Mouse (Mus musculus) Patski (cell line): ENCODE data around the gene Gm11549. TPM values are rescaled to one million over a fixed set of nuclear protein-coding genes. Genes with fewer than 3 reads are reported as not detected.
A peak's percentile ranks its signal among the peaks of the same experiment; 100 is the strongest.

ENCODE experiments used
- ATAC-seq: fragments of 100-300 bp; one replicate; pipeline ENCODE4 v1.8.0; 2021
- CTCF ChIA-PET: fragments of 350-600 bp; sonication (Branson Sonifier 250); formaldehyde crosslinking; loops from one replicate; lab custom pipeline; 2022; ENCODE audit warnings: inconsistent platforms; lab: Charles Lee
- POLR2A ChIA-PET: fragments of 350-600 bp; sonication (Branson Sonifier 250); formaldehyde crosslinking; loops from one replicate; lab custom pipeline; 2022; ENCODE audit warnings: antibody characterized with exemption, inconsistent platforms; lab: Charles Lee
- DNase-seq: peaks from one replicate; pipeline ENCODE4 v3.0.0-alpha.2; 2011; ENCODE audit warnings: low read depth, low spot score
- H3K27me3 ChIP-seq: fragments of 371-371 bp; one replicate; pipeline ENCODE4 v1.5.1; 2021
- CTCF ChIP-seq: fragments of 100-300 bp; IDR thresholded peaks from one replicate; pipeline ENCODE4 v1.5.1; 2021
- in situ Hi-C: fragments of 300-500 bp; cut with MboI; formaldehyde crosslinking; loops from 3 replicates; pipeline ENCODE4 v1.11.1; 2018; ENCODE audit warnings: low pct_unique_long_range_greater_than_20kb, mixed read lengths
- polyA plus RNA-seq: library from polyadenylated mRNA; unstranded; gene quantifications from one replicate; pipeline ENCODE4 v1.2.3, GENCODE M21; 2021

The Gm11549 gene
- polyA plus RNA-seq, 1 experiment from 2014 or later, result not detected

GRCm38 (mm10) chr3:36522137-36522536 lies 524 bp upstream of the Gm11549 start:
- ChIA-PET POLR2A (no interaction called here), CTCF (interaction anchor here (2.2 kb wide), 1 partner anchor 22 kb away, joined by 5 read pairs; no protein-coding TSS in a partner anchor)
- in situ Hi-C loops, result no loop called here
- ATAC-seq (no peak), DNase-seq (no peak)
- H3K27me3 ChIP-seq, result peaks cover 73% of the 10 kb centered on the region
- TF ChIP-seq CTCF, result no peak

GRCm38 (mm10) chr3:36516196-36516595 lies 5.4 kb downstream of the Gm11549 start:
- H3K27me3 ChIP-seq, result peaks cover 85% of the 10 kb centered on the region
- in situ Hi-C loops, result no loop called here
- TF ChIP-seq CTCF, result no peak
- DNase-seq, result no peak
- ChIA-PET CTCF (interaction anchor here (0.7 to 1.8 kb wide), 5 partner anchors 10 to 22 kb away, joined by 3 to 5 read pairs (median 3); no protein-coding TSS in a partner anchor), POLR2A (interaction anchor here (0.6 kb wide), 1 partner anchor 242 kb away, joined by 3 read pairs; no protein-coding TSS in a partner anchor)
- no peak for ATAC-seq

GRCm38 (mm10) chr3:36511491-36511890 lies 10.1 kb downstream of the Gm11549 start:
- ChIA-PET POLR2A (no interaction called here), CTCF (no interaction called here)
- in situ Hi-C loops, result no loop called here
- DNase-seq, result no peak
- H3K27me3 ChIP-seq, result peaks cover 53% of the 10 kb centered on the region
- ATAC-seq, result no peak
- TF ChIP-seq CTCF, result no peak

GRCm38 (mm10) chr3:36505809-36506735 lies 15.5 kb downstream of the Gm11549 start:
- TF ChIP-seq CTCF, result no peak
- ATAC-seq, result no peak
- in situ Hi-C loops, result no loop called here
- POLR2A ChIA-PET, result no interaction called here
- H3K27me3 ChIP-seq, result peaks cover 24% of the 10 kb centered on the region
- CTCF ChIA-PET, result interaction anchor here (1.1 to 1.3 kb wide), 2 partner anchors 11 kb away, joined by 3 read pairs; no protein-coding TSS in a partner anchor
- DNase-seq, result no peak

- ATAC-seq, result no peak
- no peak for DNase-seq
- in situ Hi-C loops, result no loop called here
- ChIA-PET POLR2A (interaction anchor here (0.8 kb wide), 1 partner anchor 1901 kb away, joined by 9 read pairs; no protein-coding TSS in a partner anchor), CTCF (interaction anchor here (1.5 kb wide), 1 partner anchor 11 kb away, joined by 4 read pairs; no protein-coding TSS in a partner anchor)
- no peak for TF ChIP-seq CTCF
- peaks cover 24% of the 10 kb centered on the region for H3K27me3 ChIP-seq
Measured at GRCm38 (mm10) chr3:36505306-36505705, 16.3 kb downstream of the Gm11549 start.

GRCm38 (mm10) chr3:36501546-36501945 lies 20.1 kb downstream of the Gm11549 start:
- ATAC-seq (no peak), DNase-seq (no peak)
- TF ChIP-seq CTCF, result no peak
- in situ Hi-C loops, result no loop called here
- peaks cover 19% of the 10 kb centered on the region for H3K27me3 ChIP-seq
- ChIA-PET CTCF (interaction anchor here (1.5 to 9.7 kb wide), 3 partner anchors 52 to 297 kb away, joined by 3 to 215 read pairs (median 12); no protein-coding TSS in a partner anchor), POLR2A (interaction anchor here (0.6 kb wide), 1 partner anchor 13 kb away, joined by 5 read pairs; no protein-coding TSS in a partner anchor)

GRCm38 (mm10) chr3:36500976-36501375 lies 20.6 kb downstream of the Gm11549 start:
- ATAC-seq (no peak), DNase-seq (no peak)
- ChIA-PET POLR2A (interaction anchor here (0.6 kb wide), 1 partner anchor 13 kb away, joined by 5 read pairs; no protein-coding TSS in a partner anchor), CTCF (interaction anchor here (0.9 to 9.7 kb wide), 6 partner anchors 20 to 319 kb away, joined by 3 to 215 read pairs (median 4); partner anchors contain the start of gene Gm11549)
- in situ Hi-C loops, result no loop called here
- peaks cover 19% of the 10 kb centered on the region for H3K27me3 ChIP-seq
- TF ChIP-seq CTCF, result no peak

- peaks cover 18% of the 10 kb centered on the region for H3K27me3 ChIP-seq
- POLR2A ChIA-PET, result no interaction called here
- CTCF ChIA-PET, result interaction anchor here (1.0 to 9.7 kb wide), 6 partner anchors 22 to 310 kb away, joined by 3 to 215 read pairs (median 4); partner anchors contain the start of gene Gm11549
- TF ChIP-seq CTCF, result no peak
- in situ Hi-C loops, result loop anchor here (5.0 to 10.0 kb wide), 3 partner anchors 165 to 315 kb away; no protein-coding TSS in a partner anchor
- ATAC-seq (no peak), DNase-seq (no peak)
Measured at GRCm38 (mm10) chr3:36499418-36499817, 22.2 kb downstream of the Gm11549 start.

GRCm38 (mm10) chr3:36498224-36498623 lies 23.4 kb downstream of the Gm11549 start:
- no peak for TF ChIP-seq CTCF
- ATAC-seq (no peak), DNase-seq (no peak)
- H3K27me3 ChIP-seq, result peaks cover 10% of the 10 kb centered on the region
- CTCF ChIA-PET, result interaction anchor here (2.0 to 9.7 kb wide), 5 partner anchors 14 to 316 kb away, joined by 9 to 215 read pairs (median 24); no protein-coding TSS in a partner anchor
- in situ Hi-C loops, result loop anchor here (5.0 to 10.0 kb wide), 3 partner anchors 163 to 313 kb away; no protein-coding TSS in a partner anchor
- POLR2A ChIA-PET, result no interaction called here

GRCm38 (mm10) chr3:36496746-36497145 lies 24.9 kb downstream of the Gm11549 start:
- peak; percentile 97 for TF ChIP-seq CTCF
- POLR2A ChIA-PET, result interaction anchor here (0.7 to 1.5 kb wide), 4 partner anchors 27 to 49 kb away, joined by 3 to 4 read pairs (median 4); no protein-coding TSS in a partner anchor
- in situ Hi-C loops, result loop anchor here (5.0 to 10.0 kb wide), 3 partner anchors 162 to 312 kb away; no protein-coding TSS in a partner anchor
- no peak for DNase-seq
- peak; percentile 51 for ATAC-seq
- CTCF ChIA-PET, result interaction anchor here (0.6 to 9.7 kb wide), 30 partner anchors 13 to 808 kb away, joined by 3 to 215 read pairs (median 4); partner anchors contain the start of genes 1810062G17Rik and Anxa5
- peaks cover 10% of the 10 kb centered on the region for H3K27me3 ChIP-seq
